Mouse (Mus musculus): Measurements from ENCODE around the gene Rgs12. TPM values are rescaled to one million over a fixed set of nuclear protein-coding genes. Genes with fewer than 3 reads are reported as not detected.

Rgs12 gene
- polyA plus RNA-seq, 1 experiment from 2014 or later, result 54.9 TPM

- Histone ChIP-seq H3K27ac (no peak overlapping the region), H3K27me3 (no peaks in the 10 kb centered on the region), H3K36me3 (no peaks in the 10 kb centered on the region), H3K4me2 (no peak overlapping the region), H3K4me3 (no peak overlapping the region), H3K4me1 (replicated peaks) (no peaks in the 10 kb centered on the region), H3K9me3 (no peaks in the 10 kb centered on the region), H3K9ac (no peak overlapping the region)
- peak; percentile 84 for ATAC-seq (ENCODE audit: low FRiP score)
- WGBS, result 50% methylated on average over 1 of the region's 1 CpGs
Measured at GRCm38 (mm10) chr5:35043110-35043451, 93.8 kb downstream of the Rgs12 start.

- WGBS, result 78% methylated on average over 5 of the region's 5 CpGs
- no peak overlapping the region for H3K9ac ChIP-seq
- ATAC-seq (ENCODE audit: low FRiP score), result no peak
- H3K27me3 ChIP-seq, result peaks cover 3% of the 10 kb centered on the region; the same call in 1 of the 2 replicates
- no peaks in the 10 kb centered on the region for H3K4me1 ChIP-seq (replicated peaks)
- no peaks in the 10 kb centered on the region for H3K9me3 ChIP-seq
- H3K27ac ChIP-seq, result no peak overlapping the region
- H3K4me3 ChIP-seq, result no peak overlapping the region
- no peak overlapping the region for H3K4me2 ChIP-seq
- no peaks in the 10 kb centered on the region for H3K36me3 ChIP-seq
Measured at GRCm38 (mm10) chr5:35050541-35050940, 101.3 kb downstream of the Rgs12 start.

DNA sequence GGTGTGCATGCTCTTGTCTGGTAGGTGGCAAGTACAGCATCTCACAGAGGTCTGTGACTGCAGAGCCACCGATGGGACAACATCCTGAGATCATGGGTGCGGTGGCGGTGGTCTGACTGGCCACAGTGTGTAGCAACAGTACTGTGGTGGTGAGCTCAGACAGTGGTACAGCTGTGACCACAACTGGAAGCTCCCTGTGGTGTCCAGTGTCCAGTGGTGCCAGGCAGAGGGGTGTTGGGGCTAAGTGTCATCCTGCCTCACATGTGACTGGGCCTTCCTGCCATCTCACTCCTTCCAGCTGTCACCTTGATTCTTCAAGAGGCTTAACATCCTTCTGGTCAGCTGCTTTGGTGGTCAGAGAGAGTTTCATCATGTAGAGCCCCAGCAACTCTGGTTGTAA, 105.4 kb downstream of the Rgs12 start:
- Histone ChIP-seq H3K4me2 (no peak overlapping the region), H3K9ac (no peak overlapping the region), H3K27ac (no peak overlapping the region), H3K4me1 (replicated peaks) (peaks cover 24% of the 10 kb centered on the region), H3K27me3 (peaks cover 23% of the 10 kb centered on the region), H3K4me3 (no peak overlapping the region), H3K36me3 (no peaks in the 10 kb centered on the region), H3K9me3 (no peaks in the 10 kb centered on the region)
- 92% methylated on average over 3 of the region's 3 CpGs for WGBS
- no peak for ATAC-seq (ENCODE audit: low FRiP score)

GRCm38 (mm10) chr5:35055076-35055475, 105.8 kb downstream of the Rgs12 start:
- no peak for ATAC-seq (ENCODE audit: low FRiP score)
- Histone ChIP-seq H3K4me2 (no peak overlapping the region), H3K4me1 (replicated peaks) (peaks cover 24% of the 10 kb centered on the region), H3K9me3 (no peaks in the 10 kb centered on the region), H3K27ac (no peak overlapping the region), H3K36me3 (no peaks in the 10 kb centered on the region), H3K27me3 (peaks cover 26% of the 10 kb centered on the region), H3K4me3 (no peak overlapping the region), H3K9ac (no peak overlapping the region)
- WGBS, result 63% methylated on average over 12 of the region's 12 CpGs

DNA sequence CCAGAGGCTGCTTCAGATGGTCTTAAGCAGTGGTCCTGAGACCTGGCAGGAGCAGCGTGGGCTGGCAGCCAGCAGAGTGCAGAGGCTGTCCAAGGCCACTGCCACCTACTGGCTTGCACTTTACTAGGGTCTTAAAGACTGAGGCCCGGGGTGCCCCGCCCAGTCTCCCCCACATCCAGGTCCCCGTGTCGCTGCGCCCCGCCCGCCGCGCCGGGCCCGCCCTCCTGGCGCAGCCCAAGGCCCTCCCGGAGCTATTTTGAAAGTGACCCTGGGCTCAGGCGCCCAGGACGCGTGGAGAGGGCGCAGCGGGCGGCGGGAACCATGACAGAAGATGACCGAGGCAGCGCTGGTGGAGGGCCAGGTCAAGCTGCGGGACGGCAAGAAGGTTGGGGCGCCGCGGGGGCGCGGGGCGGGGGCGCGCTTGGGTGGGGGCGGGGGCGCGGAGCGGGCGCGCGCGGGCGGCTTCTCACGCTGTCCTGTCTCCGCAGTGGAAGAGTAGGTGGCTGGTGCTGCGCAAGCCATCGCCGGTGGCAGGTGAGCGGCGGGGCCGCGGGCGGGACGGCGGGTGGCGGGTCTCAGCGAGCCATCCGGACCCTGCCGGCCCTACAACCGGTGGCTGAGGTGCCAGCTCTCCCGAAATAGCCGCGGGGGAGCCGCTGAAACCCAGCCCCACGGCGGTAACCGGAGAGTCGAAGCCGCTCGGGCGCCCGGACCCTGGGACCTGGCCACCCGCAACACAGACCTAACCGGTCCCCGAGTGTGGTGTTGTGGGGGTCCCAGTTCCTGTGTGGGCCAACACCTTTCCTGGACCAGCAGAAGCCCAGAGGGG, 107.6 kb downstream of the Rgs12 start, which contains the start of gene Dok7:
Gene Dok7, plus strand, starts transcription at position 163 of the 829 bp plus-strand sequence.
- H3K4me3 ChIP-seq, result peak within 1 kb of the TSS; percentile 59
- peak within 1 kb of the TSS; percentile 94 for H3K4me2 ChIP-seq
- H3K4me1 ChIP-seq (replicated peaks), result peaks cover 24% of the 10 kb centered on the region
- ATAC-seq (ENCODE audit: low FRiP score), result peak; percentile 68
- under 1% methylated on average over 60 of the region's 74 CpGs for WGBS
- H3K36me3 ChIP-seq, result no peaks in the 10 kb centered on the region
- peak within 1 kb of the TSS; percentile 90 for H3K9ac ChIP-seq
- peaks cover 29% of the 10 kb centered on the region for H3K27me3 ChIP-seq
- peak within 1 kb of the TSS; percentile 48; the same call in 1 of the 2 replicates for H3K27ac ChIP-seq
- no peaks in the 10 kb centered on the region for H3K9me3 ChIP-seq

- no peak for ATAC-seq (ENCODE audit: low FRiP score)
Measured at GRCm38 (mm10) chr5:35057582-35057981, 108.3 kb downstream of the Rgs12 start.

GRCm38 (mm10) chr5:35058216-35058615, 109.0 kb downstream of the Rgs12 start:
- Histone ChIP-seq H3K36me3 (no peaks in the 10 kb centered on the region), H3K4me3 (peak overlapping the region; percentile 59), H3K4me1 (replicated peaks) (peaks cover 24% of the 10 kb centered on the region), H3K27ac (no peak overlapping the region), H3K9ac (peak overlapping the region; percentile 90), H3K4me2 (peak overlapping the region; percentile 94), H3K27me3 (peaks cover 29% of the 10 kb centered on the region), H3K9me3 (no peaks in the 10 kb centered on the region)
- WGBS, result 75% methylated on average over 1 of the region's 1 CpGs
- ATAC-seq (ENCODE audit: low FRiP score), result no peak

More at GRCm38 (mm10) chr5:35057582-35057981, 108.3 kb downstream of the Rgs12 start:
- Histone ChIP-seq H3K9ac (peak overlapping the region; percentile 90), H3K4me2 (peak overlapping the region; percentile 94), H3K4me3 (peak overlapping the region; percentile 59), H3K27me3 (peaks cover 29% of the 10 kb centered on the region), H3K4me1 (replicated peaks) (peaks cover 24% of the 10 kb centered on the region), H3K36me3 (no peaks in the 10 kb centered on the region), H3K27ac (no peak overlapping the region), H3K9me3 (no peaks in the 10 kb centered on the region)
- WGBS, result 23% methylated on average over 4 of the region's 4 CpGs

GRCm38 (mm10) chr5:35060098-35060497, 110.9 kb downstream of the Rgs12 start:
- H3K36me3 ChIP-seq, result no peaks in the 10 kb centered on the region
- 78% methylated on average over 3 of the region's 3 CpGs for WGBS
- H3K27me3 ChIP-seq, result peaks cover 26% of the 10 kb centered on the region
- no peak for ATAC-seq (ENCODE audit: low FRiP score)
- H3K4me1 ChIP-seq (replicated peaks), result peaks cover 24% of the 10 kb centered on the region
- no peak overlapping the region for H3K4me3 ChIP-seq
- no peaks in the 10 kb centered on the region for H3K9me3 ChIP-seq
- no peak overlapping the region for H3K4me2 ChIP-seq
- no peak overlapping the region for H3K9ac ChIP-seq
- no peak overlapping the region for H3K27ac ChIP-seq

DNA sequence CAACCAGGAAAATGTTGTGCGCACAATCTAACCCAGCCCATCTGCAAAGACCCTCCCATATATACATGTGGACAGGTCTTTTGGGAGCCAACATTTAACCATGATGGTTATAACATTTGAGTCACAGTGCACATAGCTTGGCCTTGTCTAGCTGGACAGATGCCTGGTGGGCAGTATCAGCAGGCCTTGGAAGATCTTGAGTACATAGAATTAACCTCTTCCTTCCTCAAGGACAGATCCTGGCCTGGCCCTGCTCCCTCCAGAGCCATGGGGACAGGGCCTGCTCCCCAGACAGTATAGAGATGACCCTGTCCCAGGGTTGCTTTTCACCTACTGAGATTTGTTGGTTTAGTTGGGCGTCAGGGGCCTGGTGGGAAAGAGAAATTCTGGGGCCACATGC, 120.6 kb downstream of the Rgs12 start:
- H3K4me3 ChIP-seq, result no peak overlapping the region
- ATAC-seq (ENCODE audit: low FRiP score), result no peak
- 82% methylated on average over 2 of the region's 2 CpGs for WGBS

GRCm38 (mm10) chr5:35070314-35070713, 121.1 kb downstream of the Rgs12 start:
- Histone ChIP-seq H3K4me3 (no peak overlapping the region), H3K4me1 (replicated peaks) (peaks cover 19% of the 10 kb centered on the region), H3K9ac (no peak overlapping the region), H3K36me3 (0 out of 2 replicates have a peak, but pooled peaks cover 3% of the 10 kb centered on the region), H3K27ac (0 out of 2 replicates have a peak overlapping the region, but pooled peaks have one; percentile 55), H3K4me2 (no peak overlapping the region), H3K27me3 (no peaks in the 10 kb centered on the region), H3K9me3 (no peaks in the 10 kb centered on the region)
- WGBS, result 89% methylated on average over 8 of the region's 8 CpGs
- ATAC-seq (ENCODE audit: low FRiP score), result no peak

More for the DNA sequence above, 120.6 kb downstream of the Rgs12 start:
- Histone ChIP-seq H3K4me2 (no peak overlapping the region), H3K9me3 (no peaks in the 10 kb centered on the region), H3K4me1 (replicated peaks) (peaks cover 19% of the 10 kb centered on the region), H3K9ac (no peak overlapping the region), H3K36me3 (0 out of 2 replicates have a peak, but pooled peaks cover 3% of the 10 kb centered on the region), H3K27ac (no peak overlapping the region), H3K27me3 (no peaks in the 10 kb centered on the region)

GRCm38 (mm10) chr5:35070953-35071352, 121.7 kb downstream of the Rgs12 start:
- H3K4me2 ChIP-seq, result no peak overlapping the region
- no peak overlapping the region for H3K4me3 ChIP-seq
- peaks cover 19% of the 10 kb centered on the region for H3K4me1 ChIP-seq (replicated peaks)
- H3K27ac ChIP-seq, result peak overlapping the region; percentile 55; the same call in 1 of the 2 replicates
- H3K36me3 ChIP-seq, result peaks cover 7% of the 10 kb centered on the region; the same call in 1 of the 2 replicates
- H3K9ac ChIP-seq, result no peak overlapping the region
- 34% methylated on average over 7 of the region's 7 CpGs for WGBS
- no peaks in the 10 kb centered on the region for H3K27me3 ChIP-seq
- no peaks in the 10 kb centered on the region for H3K9me3 ChIP-seq
- ATAC-seq (ENCODE audit: low FRiP score), result peak; percentile 55

DNA sequence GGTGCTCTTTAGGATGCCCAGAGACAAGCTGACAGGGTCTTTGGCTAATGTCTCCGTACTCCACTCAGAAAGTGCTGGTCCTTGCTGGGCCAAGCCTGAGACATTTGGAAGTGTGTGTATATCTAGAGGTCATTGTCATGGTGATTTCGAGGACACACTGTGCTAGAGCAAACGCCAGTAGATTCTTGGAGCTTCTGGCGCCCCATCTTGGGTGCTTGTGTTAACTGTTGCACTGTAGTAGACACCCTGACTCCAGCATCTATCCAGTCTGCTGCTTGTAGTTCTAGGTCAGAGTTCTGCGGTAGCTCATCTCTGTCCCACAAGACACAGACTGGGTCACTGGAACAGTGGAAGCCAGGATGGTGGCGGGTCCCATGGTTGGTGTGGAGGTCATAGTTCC, 122.6 kb downstream of the Rgs12 start:
- H3K4me3 ChIP-seq, result no peak overlapping the region
- H3K9ac ChIP-seq, result no peak overlapping the region
- peaks cover 11% of the 10 kb centered on the region; the same call in 1 of the 2 replicates for H3K36me3 ChIP-seq
- H3K4me2 ChIP-seq, result no peak overlapping the region
- no peaks in the 10 kb centered on the region for H3K9me3 ChIP-seq
- ATAC-seq (ENCODE audit: low FRiP score), result no peak
- H3K27me3 ChIP-seq, result no peaks in the 10 kb centered on the region
- WGBS, result 94% methylated on average over 6 of the region's 6 CpGs
- no peak overlapping the region for H3K27ac ChIP-seq
- H3K4me1 ChIP-seq (replicated peaks), result peaks cover 19% of the 10 kb centered on the region

All from hindbrain, embryonic 13.5 days (tissue).